Mouse (Mus musculus): ENCODE measurements around the gene Jmjd4.

The Jmjd4 gene

GRCm38 (mm10) chr11:59449741-59450229 is at the start of gene Jmjd4:
Gene Jmjd4 (plus strand): TSS chr11:59450045.
- in situ Hi-C loops (cut with MboI) = no loop called here

- in situ Hi-C loops (cut with MboI) = no loop called here
Observed at GRCm38 (mm10) chr11:59400876-59401275, 49.0 kb upstream of the Jmjd4 start.

- in situ Hi-C loops (cut with MboI) = no loop called here
Observed at GRCm38 (mm10) chr11:59405761-59406160, 44.1 kb upstream of the Jmjd4 start.

- in situ Hi-C loops (cut with MboI) = no loop called here
Observed at GRCm38 (mm10) chr11:59410851-59411250, 39.0 kb upstream of the Jmjd4 start.

GRCm38 (mm10) chr11:59412058-59412457 is 37.8 kb upstream of the Jmjd4 start:
- in situ Hi-C loops (cut with MboI) = no loop called here

GRCm38 (mm10) chr11:59412999-59413863 is 36.6 kb upstream of the Jmjd4 start:
- in situ Hi-C loops (cut with MboI) = no loop called here

- in situ Hi-C loops (cut with MboI) = no loop called here
Observed at GRCm38 (mm10) chr11:59418708-59419107, 31.1 kb upstream of the Jmjd4 start.

GRCm38 (mm10) chr11:59421436-59421835 is 28.4 kb upstream of the Jmjd4 start:
- in situ Hi-C loops (cut with MboI) = no loop called here

GRCm38 (mm10) chr11:59421967-59422366 is 27.9 kb upstream of the Jmjd4 start:
- in situ Hi-C loops (cut with MboI) = no loop called here

GRCm38 (mm10) chr11:59423010-59423588 is 26.7 kb upstream of the Jmjd4 start:
- in situ Hi-C loops (cut with MboI) = no loop called here

- in situ Hi-C loops (cut with MboI) = no loop called here
Observed at GRCm38 (mm10) chr11:59425671-59426101, 24.2 kb upstream of the Jmjd4 start.

- in situ Hi-C loops (cut with MboI) = no loop called here
Observed at GRCm38 (mm10) chr11:59428057-59428660, 21.7 kb upstream of the Jmjd4 start.

GRCm38 (mm10) chr11:59429959-59430358 is 19.9 kb upstream of the Jmjd4 start:
- in situ Hi-C loops (cut with MboI) = no loop called here

- in situ Hi-C loops (cut with MboI) = no loop called here
Observed at GRCm38 (mm10) chr11:59432261-59432660, 17.6 kb upstream of the Jmjd4 start.

- in situ Hi-C loops (cut with MboI) = no loop called here
Observed at GRCm38 (mm10) chr11:59437954-59438353, 11.9 kb upstream of the Jmjd4 start.

GRCm38 (mm10) chr11:59443102-59443501 is 6.7 kb upstream of the Jmjd4 start:
- in situ Hi-C loops (cut with MboI) = no loop called here

- in situ Hi-C loops (cut with MboI) = no loop called here
Observed at GRCm38 (mm10) chr11:59450230-59450771, 456 bp downstream of the Jmjd4 start.

- in situ Hi-C loops (cut with MboI) = no loop called here
Observed at GRCm38 (mm10) chr11:59451086-59451485, 1.2 kb downstream of the Jmjd4 start, which contains the start of gene Snap47. Gene Snap47 (minus strand): TSS chr11:59451186.

GRCm38 (mm10) chr11:59456346-59456745 is 6.5 kb downstream of the Jmjd4 start:
- in situ Hi-C loops (cut with MboI) = no loop called here

- in situ Hi-C loops (cut with MboI) = no loop called here
Observed at GRCm38 (mm10) chr11:59456891-59457290, 7.0 kb downstream of the Jmjd4 start.

GRCm38 (mm10) chr11:59458973-59459372 is 9.1 kb downstream of the Jmjd4 start:
- in situ Hi-C loops (cut with MboI) = no loop called here

GRCm38 (mm10) chr11:59460459-59460858 is 10.6 kb downstream of the Jmjd4 start:
- in situ Hi-C loops (cut with MboI) = no loop called here
